Mouse (Mus musculus): ENCODE measurements around the gene Thbs3. TPM values are rescaled to one million over a fixed set of nuclear protein-coding genes. Genes with fewer than 3 reads are reported as not detected.

Thbs3 gene
- polyA plus RNA-seq, 1 experiment from 2014 or later, result 77.7 TPM

GRCm38 (mm10) chr3:89231772-89232275 is 16.8 kb downstream of the Thbs3 start:
- Histone ChIP-seq H3K9ac (replicated peaks; ENCODE audit: low read depth) (no peak overlapping the region; the same call in 1 of the 2 replicates), H3K4me1 (ENCODE audit: insufficient read depth, low read depth, low read length) (peaks cover 10% of the 10 kb centered on the region), H3K27me3 (replicated peaks; ENCODE audit: insufficient read depth, low read length) (no peaks in the 10 kb centered on the region), H3K4me2 (replicated peaks; ENCODE audit: low read depth, low read length) (peak overlapping the region; percentile 69), H3K9me3 (ENCODE audit: low read length) (no peaks in the 10 kb centered on the region), H3K4me3 (ENCODE audit: low read depth, low read length) (peak overlapping the region; percentile 36), H3K36me3 (ENCODE audit: insufficient read depth, low read length) (no peaks in the 10 kb centered on the region), H3K27ac (ENCODE audit: low read length) (peak overlapping the region; percentile 88)
- TF ChIP-seq CTCF (IDR thresholded peaks at IDR 0.05) (no peak), EP300 (IDR thresholded peaks at IDR 0.05) (no peak)
- ATAC-seq (no peak), DNase-seq (ENCODE audit: low spot score) (peak; percentile 5)
- WGBS, result 48% methylated on average over 16 of the region's 16 CpGs

GRCm38 (mm10) chr3:89232614-89233013 is 17.6 kb downstream of the Thbs3 start:
- Histone ChIP-seq H3K4me1 (ENCODE audit: insufficient read depth, low read depth, low read length) (peaks cover 7% of the 10 kb centered on the region), H3K27me3 (replicated peaks; ENCODE audit: insufficient read depth, low read length) (no peaks in the 10 kb centered on the region), H3K27ac (ENCODE audit: low read length) (peak overlapping the region; percentile 88), H3K36me3 (ENCODE audit: insufficient read depth, low read length) (no peaks in the 10 kb centered on the region), H3K9ac (replicated peaks; ENCODE audit: low read depth) (no peak overlapping the region), H3K4me3 (ENCODE audit: low read depth, low read length) (no peak overlapping the region), H3K9me3 (ENCODE audit: low read length) (no peaks in the 10 kb centered on the region), H3K4me2 (replicated peaks; ENCODE audit: low read depth, low read length) (peak overlapping the region; percentile 69)
- 51% methylated on average over 6 of the region's 6 CpGs for WGBS
- no peak for TF ChIP-seq EP300 (IDR thresholded peaks at IDR 0.05)
- TF ChIP-seq CTCF (IDR thresholded peaks at IDR 0.05), result no peak
- ATAC-seq (peak; percentile 22), DNase-seq (ENCODE audit: low spot score) (peak; percentile 66)

GRCm38 (mm10) chr3:89233562-89234110 is 18.7 kb downstream of the Thbs3 start:
- no peak overlapping the region for H3K4me3 ChIP-seq (ENCODE audit: low read depth, low read length)
- ATAC-seq, result peak; percentile 56
- no peaks in the 10 kb centered on the region for H3K9me3 ChIP-seq (ENCODE audit: low read length)
- H3K4me2 ChIP-seq (replicated peaks; ENCODE audit: low read depth, low read length), result peak overlapping the region; percentile 69; the same call in 1 of the 2 replicates
- H3K36me3 ChIP-seq (ENCODE audit: insufficient read depth, low read length), result no peaks in the 10 kb centered on the region
- no peaks in the 10 kb centered on the region for H3K27me3 ChIP-seq (replicated peaks; ENCODE audit: insufficient read depth, low read length)
- peak overlapping the region; percentile 88 for H3K27ac ChIP-seq (ENCODE audit: low read length)
- peak; percentile 69 for DNase-seq (ENCODE audit: low spot score)
- no peak overlapping the region for H3K9ac ChIP-seq (replicated peaks; ENCODE audit: low read depth)
- WGBS, result 23% methylated on average over 14 of the region's 14 CpGs
- TF ChIP-seq CTCF (IDR thresholded peaks at IDR 0.05) (peak; percentile 52), EP300 (IDR thresholded peaks at IDR 0.05) (no peak)
- H3K4me1 ChIP-seq (ENCODE audit: insufficient read depth, low read depth, low read length), result peaks cover 7% of the 10 kb centered on the region

GRCm38 (mm10) chr3:89236516-89236915 is 21.5 kb downstream of the Thbs3 start:
- WGBS, result 77% methylated on average over 10 of the region's 10 CpGs
- ATAC-seq, result no peak
- H3K4me1 ChIP-seq (ENCODE audit: insufficient read depth, low read depth, low read length), result peaks cover 7% of the 10 kb centered on the region
- H3K9ac ChIP-seq (replicated peaks; ENCODE audit: low read depth), result no peak overlapping the region
- no peak for TF ChIP-seq EP300 (IDR thresholded peaks at IDR 0.05)
- no peak for TF ChIP-seq CTCF (IDR thresholded peaks at IDR 0.05)
- no peak overlapping the region for H3K4me3 ChIP-seq (ENCODE audit: low read depth, low read length)
- no peaks in the 10 kb centered on the region for H3K27me3 ChIP-seq (replicated peaks; ENCODE audit: insufficient read depth, low read length)
- H3K27ac ChIP-seq (ENCODE audit: low read length), result no peak overlapping the region
- DNase-seq (ENCODE audit: low spot score), result no peak
- no peak overlapping the region for H3K4me2 ChIP-seq (replicated peaks; ENCODE audit: low read depth, low read length)
- no peaks in the 10 kb centered on the region for H3K9me3 ChIP-seq (ENCODE audit: low read length)
- H3K36me3 ChIP-seq (ENCODE audit: insufficient read depth, low read length), result no peaks in the 10 kb centered on the region

GRCm38 (mm10) chr3:89237682-89238081 is 22.7 kb downstream of the Thbs3 start:
- Histone ChIP-seq H3K4me2 (replicated peaks; ENCODE audit: low read depth, low read length) (no peak overlapping the region), H3K36me3 (ENCODE audit: insufficient read depth, low read length) (no peaks in the 10 kb centered on the region), H3K9me3 (ENCODE audit: low read length) (no peaks in the 10 kb centered on the region), H3K4me1 (ENCODE audit: insufficient read depth, low read depth, low read length) (peaks cover 7% of the 10 kb centered on the region), H3K4me3 (ENCODE audit: low read depth, low read length) (no peak overlapping the region), H3K27me3 (replicated peaks; ENCODE audit: insufficient read depth, low read length) (no peaks in the 10 kb centered on the region), H3K9ac (replicated peaks; ENCODE audit: low read depth) (no peak overlapping the region), H3K27ac (ENCODE audit: low read length) (no peak overlapping the region)
- WGBS, result 76% methylated on average over 21 of the region's 21 CpGs
- no peak for TF ChIP-seq EP300 (IDR thresholded peaks at IDR 0.05)
- no peak for TF ChIP-seq CTCF (IDR thresholded peaks at IDR 0.05)
- DNase-seq (ENCODE audit: low spot score) (no peak), ATAC-seq (no peak)

- Histone ChIP-seq H3K36me3 (ENCODE audit: insufficient read depth, low read length) (no peaks in the 10 kb centered on the region), H3K4me2 (replicated peaks; ENCODE audit: low read depth, low read length) (0 out of 2 replicates have a peak overlapping the region, but pooled peaks have one; percentile 3), H3K27me3 (replicated peaks; ENCODE audit: insufficient read depth, low read length) (no peaks in the 10 kb centered on the region), H3K9ac (replicated peaks; ENCODE audit: low read depth) (no peak overlapping the region), H3K4me3 (ENCODE audit: low read depth, low read length) (no peak overlapping the region), H3K9me3 (ENCODE audit: low read length) (no peaks in the 10 kb centered on the region), H3K27ac (ENCODE audit: low read length) (no peak overlapping the region), H3K4me1 (ENCODE audit: insufficient read depth, low read depth, low read length) (peaks cover 3% of the 10 kb centered on the region)
- DNase-seq (ENCODE audit: low spot score) (no peak), ATAC-seq (peak; percentile 8; the same call in 1 of the 2 replicates)
- TF ChIP-seq CTCF (IDR thresholded peaks at IDR 0.05) (no peak), EP300 (IDR thresholded peaks at IDR 0.05) (no peak)
- 43% methylated on average over 12 of the region's 12 CpGs for WGBS
Observed at GRCm38 (mm10) chr3:89238494-89238893, 23.5 kb downstream of the Thbs3 start.
